Mouse (Mus musculus) E14TG2a.4 (cell line): ENCODE results near the gene Prickle2.

Experiments
- CTCF ChIP-seq: conservative IDR thresholded peaks from 2 replicates; pipeline ENCODE4 v1.5.1; 2014; ENCODE audit warnings: low read length
- NANOG ChIP-seq: IDR thresholded peaks from 2 replicates; pipeline ENCODE4 v1.6.1; 2014; ENCODE audit warnings: borderline replicate concordance, low read length, mixed read lengths
- POU5F1 ChIP-seq: IDR thresholded peaks from 2 replicates; pipeline ENCODE4 v1.6.1; 2014; ENCODE audit warnings: low read length, borderline replicate concordance

DNA sequence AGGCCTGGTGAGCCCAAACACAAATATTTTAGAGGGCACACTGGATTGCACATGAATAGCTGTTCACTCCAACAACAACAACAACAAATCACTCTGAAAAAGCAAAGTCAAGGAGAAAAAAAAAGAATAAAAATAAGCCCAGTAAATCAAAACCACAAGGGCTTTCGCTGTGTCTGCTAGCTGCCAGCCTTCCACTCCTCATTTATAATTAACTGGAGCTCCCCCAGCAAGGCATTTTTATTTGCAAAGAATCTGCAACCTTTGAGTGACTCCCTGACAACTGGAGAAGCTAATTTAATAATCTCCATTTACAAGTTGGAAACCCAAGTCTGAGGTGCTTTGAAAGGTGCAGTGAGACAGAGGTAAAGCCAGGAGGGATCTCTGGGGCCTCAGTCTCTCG, 245.2 kb downstream of the Prickle2 start:
- no peak for TF ChIP-seq CTCF
- no peak for TF ChIP-seq POU5F1
- TF ChIP-seq NANOG: no peak
